Mouse (Mus musculus): ENCODE results near the gene Gm36864. TPM values are rescaled to one million over a fixed set of nuclear protein-coding genes. Genes with fewer than 3 reads are reported as not detected.
A peak's percentile ranks its signal among the peaks of the same experiment; 100 is the strongest.
"Not testable (repeated sequence)": the region's sequence is repeated elsewhere in the genome, so short reads cannot be mapped to it uniquely, and the experiment has no call there.

Gm36864 gene
- total RNA-seq (2021): not detected
- long read RNA-seq, experiment 1: 0 reads
- long read RNA-seq, experiment 2: 0 reads

- DNase-seq: no peak
- intact Hi-C loops (cut with DNase I): no loop called here
Observed at GRCm38 (mm10) chr7:44235909-44236308, at the start of gene Gm36864. Gene Gm36864, plus strand, starts transcription at chr7:44236177.

GRCm38 (mm10) chr7:44186516-44186915, 49.5 kb upstream of the Gm36864 start:
- intact Hi-C loops (cut with DNase I); DNase-seq: not testable (repeated sequence)

DNA sequence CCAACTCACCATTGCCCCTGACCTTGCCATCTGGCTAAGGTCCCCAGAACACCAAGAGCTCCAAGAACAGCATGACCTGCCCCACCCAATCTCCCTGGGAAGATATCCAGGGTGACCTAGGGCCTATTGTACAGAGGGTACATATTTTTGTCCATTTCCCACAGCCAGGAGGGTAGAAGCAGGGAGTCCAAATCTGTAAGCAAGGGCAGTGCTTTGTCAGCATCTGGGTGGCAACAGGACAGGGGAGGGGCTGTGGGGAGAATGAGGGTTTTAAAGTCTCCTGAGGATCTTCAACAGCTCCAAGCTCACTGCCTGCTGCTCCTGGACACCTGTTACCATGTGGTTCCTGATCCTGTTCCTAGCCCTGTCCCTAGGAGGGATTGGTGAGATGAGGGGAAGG, 48.0 kb upstream of the Gm36864 start, which contains the start of gene Klk1b24:
Gene Klk1b24 (plus strand): TSS at position 301 of the 400 bp plus-strand sequence.
- intact Hi-C loops (cut with DNase I); DNase-seq: not testable (repeated sequence)

DNA sequence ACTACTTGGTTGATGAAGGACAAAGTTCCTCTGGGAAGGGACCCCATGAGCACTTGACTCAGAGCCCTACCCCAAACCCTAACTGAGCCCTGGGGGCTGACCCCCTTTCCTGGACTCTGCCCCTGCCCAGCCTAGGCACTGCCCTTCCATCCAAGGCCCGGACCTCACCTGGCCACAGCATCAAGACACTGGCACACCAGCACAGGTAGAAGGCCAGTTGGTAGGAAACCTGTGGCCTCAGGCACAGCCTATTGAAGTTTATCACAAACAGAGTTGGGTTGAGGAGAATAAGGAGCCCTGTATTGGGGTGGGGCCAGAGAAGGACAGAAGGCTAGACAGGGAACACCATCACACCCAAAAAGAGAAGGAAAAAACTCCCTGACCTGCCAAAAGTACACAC, 42.5 kb upstream of the Gm36864 start:
- DNase-seq: not testable (repeated sequence)

GRCm38 (mm10) chr7:44197891-44198290, 38.1 kb upstream of the Gm36864 start, which contains the start of gene Klk1b3:
Gene Klk1b3, plus strand, starts transcription at chr7:44198191.
- DNase-seq: no peak
- intact Hi-C loops (cut with DNase I): no loop called here

More for the DNA sequence above, 42.5 kb upstream of the Gm36864 start:
- intact Hi-C loops (cut with DNase I): not testable (repeated sequence)

DNA sequence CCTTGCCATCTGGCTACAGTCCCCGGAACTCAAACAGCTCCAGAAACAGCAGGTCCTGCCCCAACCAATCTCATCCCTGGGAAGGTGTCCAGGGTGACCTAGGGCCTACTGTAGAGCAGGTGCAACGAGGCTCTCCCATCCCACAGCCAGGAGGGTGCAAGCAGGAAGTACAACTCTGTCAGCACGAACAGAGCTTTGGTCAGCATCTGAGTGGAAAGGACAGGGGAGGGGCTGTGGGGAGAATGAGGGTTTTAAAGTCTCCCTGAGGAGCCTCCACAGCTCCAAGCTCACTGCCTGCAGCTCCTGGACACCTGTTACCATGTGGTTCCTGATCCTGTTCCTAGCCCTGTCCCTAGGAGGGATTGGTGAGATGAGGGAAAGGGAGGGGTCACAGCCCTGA, 28.8 kb upstream of the Gm36864 start, which contains the start of gene Klk1b4:
Gene Klk1b4 (plus strand): TSS at position 301 of the 400 bp plus-strand sequence.
- intact Hi-C loops (cut with DNase I); DNase-seq: not testable (repeated sequence)

GRCm38 (mm10) chr7:44208307-44208706, 27.7 kb upstream of the Gm36864 start:
- intact Hi-C loops (cut with DNase I): no loop called here
- no peak for DNase-seq

- intact Hi-C loops (cut with DNase I): no loop called here
- no peak for DNase-seq
Observed at GRCm38 (mm10) chr7:44215645-44216044, 20.3 kb upstream of the Gm36864 start, which contains the start of gene Klk1b5. Gene Klk1b5, plus strand, starts transcription at chr7:44215945.

- DNase-seq; intact Hi-C loops (cut with DNase I): not testable (repeated sequence)
Observed at GRCm38 (mm10) chr7:44221601-44222000, 14.4 kb upstream of the Gm36864 start.

DNA sequence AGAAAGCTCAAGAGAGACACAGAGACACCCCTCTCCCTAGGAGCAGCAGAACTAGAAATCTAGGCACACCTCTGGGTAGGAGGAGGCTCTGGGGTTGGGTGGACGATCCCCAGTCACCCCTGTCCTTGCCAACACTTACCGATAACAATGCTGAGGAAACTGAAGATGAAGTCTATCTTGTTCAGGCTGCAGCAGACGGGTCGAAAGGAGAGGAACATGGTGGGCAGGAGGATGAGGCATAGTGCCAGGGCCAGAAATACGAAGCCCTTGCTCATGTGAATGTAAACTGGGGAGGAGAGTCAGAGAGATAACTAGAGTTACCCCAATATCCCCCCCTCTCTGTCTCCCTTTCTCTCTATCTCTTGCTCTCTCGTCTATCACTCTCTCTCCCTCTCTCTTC, 13.6 kb upstream of the Gm36864 start:
- DNase-seq; intact Hi-C loops (cut with DNase I): not testable (repeated sequence)

DNA sequence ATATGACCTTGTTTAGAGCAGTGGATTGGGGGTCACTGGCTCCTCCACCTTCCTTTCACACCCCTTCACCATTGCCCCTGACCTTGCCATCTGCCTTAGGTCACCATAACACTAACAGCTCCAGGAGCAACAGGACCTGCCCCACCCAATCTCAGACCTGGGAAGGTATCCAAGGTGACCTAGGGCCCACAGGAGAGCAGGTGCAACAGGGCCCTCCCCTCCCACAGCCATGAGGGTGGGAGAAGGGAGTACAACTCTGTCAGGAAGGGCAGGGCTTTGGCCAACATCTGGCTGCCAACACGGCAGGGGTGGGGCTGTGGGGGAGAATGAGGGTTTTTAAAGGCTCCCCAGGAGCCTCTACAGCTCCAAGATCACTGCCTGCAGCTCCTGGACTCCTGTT, 10.9 kb upstream of the Gm36864 start, which contains the start of gene Klk1:
Gene Klk1 (plus strand): TSS at position 285 of the 400 bp plus-strand sequence.
- intact Hi-C loops (cut with DNase I): no loop called here

DNA sequence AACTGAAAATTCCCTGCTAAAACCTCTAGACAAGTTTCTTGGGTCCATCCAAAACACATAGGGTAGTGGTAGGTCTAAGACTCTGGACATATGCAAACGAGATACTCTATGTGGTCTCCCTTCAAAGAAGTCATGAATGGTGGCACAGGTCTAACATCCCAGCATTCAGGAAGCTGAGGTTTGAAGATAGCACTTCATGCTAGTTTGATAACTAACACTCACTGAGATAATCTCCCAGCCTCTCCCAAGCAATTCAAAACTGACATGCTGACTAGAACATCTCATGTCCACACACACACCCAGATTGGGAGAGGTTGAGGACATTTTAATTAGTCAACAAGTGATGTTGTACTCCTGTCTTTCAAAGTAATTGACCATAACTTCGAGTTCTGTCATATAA, 3.9 kb downstream of the Gm36864 start:
- no peak for DNase-seq
- intact Hi-C loops (cut with DNase I): no loop called here

More for the DNA sequence above, 10.9 kb upstream of the Gm36864 start, which contains the start of gene Klk1:
- no peak for DNase-seq

- no peak for DNase-seq
- intact Hi-C loops (cut with DNase I): no loop called here
Observed at GRCm38 (mm10) chr7:44240712-44241111, 4.7 kb downstream of the Gm36864 start.

- DNase-seq: no peak
- intact Hi-C loops (cut with DNase I): no loop called here
Observed at GRCm38 (mm10) chr7:44241163-44241562, 5.2 kb downstream of the Gm36864 start.

GRCm38 (mm10) chr7:44244080-44244479, 8.1 kb downstream of the Gm36864 start:
- no peak for DNase-seq
- intact Hi-C loops (cut with DNase I): no loop called here

- intact Hi-C loops (cut with DNase I): no loop called here
- peak; percentile 86 to 90 for DNase-seq
Observed at GRCm38 (mm10) chr7:44246055-44246983, 10.3 kb downstream of the Gm36864 start, which contains the start of the genes 1700028J19Rik and 2410002F23Rik. Gene 1700028J19Rik, minus strand, starts transcription at chr7:44246695. Gene 2410002F23Rik, plus strand, starts transcription at chr7:44246722.

- intact Hi-C loops (cut with DNase I): no loop called here
Observed at GRCm38 (mm10) chr7:44246984-44247470, 11.1 kb downstream of the Gm36864 start.

GRCm38 (mm10) chr7:44247971-44248370, 12.0 kb downstream of the Gm36864 start:
- intact Hi-C loops (cut with DNase I): no loop called here

More at GRCm38 (mm10) chr7:44246984-44247470, 11.1 kb downstream of the Gm36864 start:
- DNase-seq: no peak

GRCm38 (mm10) chr7:44249248-44249647, 13.3 kb downstream of the Gm36864 start:
- no peak for DNase-seq
- intact Hi-C loops (cut with DNase I): no loop called here

More at GRCm38 (mm10) chr7:44247971-44248370, 12.0 kb downstream of the Gm36864 start:
- no peak for DNase-seq

DNA sequence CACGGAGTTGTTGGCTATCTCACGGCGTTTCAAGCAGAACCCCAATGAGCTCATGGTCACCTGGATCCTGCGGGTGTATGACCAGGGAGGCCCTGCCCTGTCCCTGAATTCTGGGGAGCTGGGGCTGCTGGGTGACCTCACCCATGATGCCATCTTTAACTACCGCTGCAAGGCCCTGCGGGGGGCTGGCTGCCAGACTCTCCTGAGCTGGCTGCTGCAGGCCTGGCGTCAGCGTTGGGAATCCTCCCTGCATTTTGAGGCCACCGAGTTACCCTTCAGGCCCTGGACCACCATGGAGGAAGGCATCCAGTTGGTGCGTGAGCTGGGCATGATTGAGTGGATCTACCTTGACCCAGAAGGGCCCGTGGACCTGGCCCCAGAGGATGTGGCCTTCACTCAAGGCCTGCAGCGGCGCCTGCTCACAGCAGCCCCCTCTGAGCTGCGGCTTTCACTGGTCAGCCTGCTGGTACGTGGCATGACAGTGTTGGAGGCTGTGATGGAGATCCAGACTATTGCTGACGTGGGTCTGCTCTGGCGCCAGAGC, 14.8 kb downstream of the Gm36864 start:
- intact Hi-C loops (cut with DNase I); DNase-seq: not testable (repeated sequence)
